Mouse (Mus musculus) heart, postnatal 36 days (tissue): ENCODE measurements around the gene Mapkap1. TPM values are rescaled to one million over a fixed set of nuclear protein-coding genes. Genes with fewer than 3 reads are reported as not detected.
A peak's percentile ranks its signal among the peaks of the same experiment; 100 is the strongest.

ENCODE experiments used
- DNase-seq, 2 experiments: peaks; one replicate each; pipeline ENCODE4 v3.0.0; 2021 to 2022
- intact Hi-C: fragments of 180-260 bp; cut with DNase I; formaldehyde crosslinking; loops from one replicate; pipeline ENCODE4 v1.15.1; 2025
- total RNA-seq, 2 experiments: library from RNA; stranded (reverse); gene quantifications; 2 replicates each; pipeline ENCODE4 v1.2.3; 2021

Mapkap1 gene
- total RNA-seq, 2 experiments from 2014 or later = 57.3 to 73.2 TPM

GRCm38 (mm10) chr2:34526527-34527371, 120.2 kb downstream of the Mapkap1 start:
- intact Hi-C loops = no loop called here
- peak; percentile 33 to 34 for DNase-seq

GRCm38 (mm10) chr2:34528491-34528890, 121.9 kb downstream of the Mapkap1 start:
- DNase-seq = no peak
- intact Hi-C loops = no loop called here

- intact Hi-C loops = loop anchor here (5.0 kb wide), 2 partner anchors 62 to 107 kb away; no protein-coding TSS in a partner anchor
- DNase-seq = no peak
Observed at GRCm38 (mm10) chr2:34530042-34530441, 123.5 kb downstream of the Mapkap1 start.

GRCm38 (mm10) chr2:34531801-34532298, 125.3 kb downstream of the Mapkap1 start:
- DNase-seq = peak; percentile 11 to 14
- intact Hi-C loops = loop anchor here (5.0 kb wide), 2 partner anchors 60 to 105 kb away; no protein-coding TSS in a partner anchor

- no peak for DNase-seq
- intact Hi-C loops = loop anchor here (5.0 kb wide), 2 partner anchors 60 to 105 kb away; no protein-coding TSS in a partner anchor
Observed at GRCm38 (mm10) chr2:34532394-34532793, 125.8 kb downstream of the Mapkap1 start.

- no peak for DNase-seq
- intact Hi-C loops = loop anchor here (5.0 kb wide), 2 partner anchors 59 to 104 kb away; no protein-coding TSS in a partner anchor
Observed at GRCm38 (mm10) chr2:34533281-34533680, 126.7 kb downstream of the Mapkap1 start.

GRCm38 (mm10) chr2:34534996-34535395, 128.4 kb downstream of the Mapkap1 start:
- intact Hi-C loops = loop anchor here (5.0 kb wide), 2 partner anchors 57 to 102 kb away; no protein-coding TSS in a partner anchor
- no peak for DNase-seq

- intact Hi-C loops = no loop called here
- no peak for DNase-seq
Observed at GRCm38 (mm10) chr2:34537356-34537755, 130.8 kb downstream of the Mapkap1 start.

- intact Hi-C loops = no loop called here
- DNase-seq = no peak
Observed at GRCm38 (mm10) chr2:34543581-34543980, 137.0 kb downstream of the Mapkap1 start.

- intact Hi-C loops = no loop called here
- no peak for DNase-seq
Observed at GRCm38 (mm10) chr2:34544021-34544420, 137.4 kb downstream of the Mapkap1 start.

- DNase-seq = no peak
- intact Hi-C loops = no loop called here
Observed at GRCm38 (mm10) chr2:34544646-34545395, 138.2 kb downstream of the Mapkap1 start.

GRCm38 (mm10) chr2:34546176-34546677, 139.7 kb downstream of the Mapkap1 start:
- intact Hi-C loops = no loop called here
- no peak for DNase-seq

- DNase-seq = no peak
- intact Hi-C loops = no loop called here
Observed at GRCm38 (mm10) chr2:34547516-34547915, 140.9 kb downstream of the Mapkap1 start.

- DNase-seq = no peak
- intact Hi-C loops = no loop called here
Observed at GRCm38 (mm10) chr2:34548961-34549360, 142.4 kb downstream of the Mapkap1 start.

- no peak for DNase-seq
- intact Hi-C loops = no loop called here
Observed at GRCm38 (mm10) chr2:34549469-34549868, 142.9 kb downstream of the Mapkap1 start.

- intact Hi-C loops = no loop called here
Observed at GRCm38 (mm10) chr2:34552772-34553171, 146.2 kb downstream of the Mapkap1 start.

GRCm38 (mm10) chr2:34553580-34554231, 147.1 kb downstream of the Mapkap1 start:
- intact Hi-C loops = no loop called here
- DNase-seq = peak in 1 of 2 experiments; percentile 18

More at GRCm38 (mm10) chr2:34552772-34553171, 146.2 kb downstream of the Mapkap1 start:
- DNase-seq = no peak

- no peak for DNase-seq
- intact Hi-C loops = no loop called here
Observed at GRCm38 (mm10) chr2:34560146-34560545, 153.6 kb downstream of the Mapkap1 start.

GRCm38 (mm10) chr2:34563089-34563694, 156.6 kb downstream of the Mapkap1 start:
- intact Hi-C loops = no loop called here
- DNase-seq = no peak

GRCm38 (mm10) chr2:34563865-34564264, 157.3 kb downstream of the Mapkap1 start:
- no peak for DNase-seq
- intact Hi-C loops = no loop called here
